Mouse (Mus musculus) urinary bladder, postnatal 36 days (tissue): Measurements from ENCODE around the gene Ccl11.

Experiments
- DNase-seq, 2 experiments: peaks; one replicate each; pipeline ENCODE4 v3.0.0; 2022; ENCODE audit warnings: low spot score in 2 of 2, mixed read lengths in 1 of 2

Gene Ccl11

GRCm38 (mm10) chr11:82047746-82048415 is 9.7 kb upstream of the Ccl11 start:
- DNase-seq = peak; percentile 30 to 56

- no peak for DNase-seq
Measured at GRCm38 (mm10) chr11:82053849-82054248, 3.8 kb upstream of the Ccl11 start.

- no peak for DNase-seq
Measured at GRCm38 (mm10) chr11:82062226-82062625, 4.6 kb downstream of the Ccl11 start.

- no peak for DNase-seq
Measured at GRCm38 (mm10) chr11:82063454-82063853, 5.8 kb downstream of the Ccl11 start.

- no peak for DNase-seq
Measured at GRCm38 (mm10) chr11:82066953-82067571, 9.4 kb downstream of the Ccl11 start.

GRCm38 (mm10) chr11:82071076-82071475 is 13.5 kb downstream of the Ccl11 start:
- DNase-seq = no peak

- DNase-seq = no peak
Measured at GRCm38 (mm10) chr11:82072374-82072773, 14.8 kb downstream of the Ccl11 start.

- DNase-seq = no peak
Measured at GRCm38 (mm10) chr11:82072984-82073383, 15.4 kb downstream of the Ccl11 start.

- DNase-seq = no peak
Measured at GRCm38 (mm10) chr11:82073686-82074085, 16.1 kb downstream of the Ccl11 start.

GRCm38 (mm10) chr11:82077031-82077430 is 19.4 kb downstream of the Ccl11 start:
- DNase-seq = no peak

- no peak for DNase-seq
Measured at GRCm38 (mm10) chr11:82078136-82078730, 20.6 kb downstream of the Ccl11 start.

GRCm38 (mm10) chr11:82080865-82081264 is 23.2 kb downstream of the Ccl11 start:
- no peak for DNase-seq

GRCm38 (mm10) chr11:82084360-82084759 is 26.7 kb downstream of the Ccl11 start:
- DNase-seq = no peak

GRCm38 (mm10) chr11:82099511-82100323 is 42.1 kb downstream of the Ccl11 start:
- DNase-seq = no peak

- DNase-seq = no peak
Measured at GRCm38 (mm10) chr11:82101087-82101486, 43.5 kb downstream of the Ccl11 start.

GRCm38 (mm10) chr11:82101529-82101928 is 43.9 kb downstream of the Ccl11 start, which contains the start of gene Ccl12:
Gene Ccl12 (plus strand): TSS chr11:82101845.
- DNase-seq = no peak

GRCm38 (mm10) chr11:82109611-82110010 is 52.0 kb downstream of the Ccl11 start:
- DNase-seq = no peak

- no peak for DNase-seq
Measured at GRCm38 (mm10) chr11:82110372-82111248, 53.0 kb downstream of the Ccl11 start.
